Mouse (Mus musculus): Measurements from ENCODE around the gene Col11a1.

Col11a1 gene

DNA sequence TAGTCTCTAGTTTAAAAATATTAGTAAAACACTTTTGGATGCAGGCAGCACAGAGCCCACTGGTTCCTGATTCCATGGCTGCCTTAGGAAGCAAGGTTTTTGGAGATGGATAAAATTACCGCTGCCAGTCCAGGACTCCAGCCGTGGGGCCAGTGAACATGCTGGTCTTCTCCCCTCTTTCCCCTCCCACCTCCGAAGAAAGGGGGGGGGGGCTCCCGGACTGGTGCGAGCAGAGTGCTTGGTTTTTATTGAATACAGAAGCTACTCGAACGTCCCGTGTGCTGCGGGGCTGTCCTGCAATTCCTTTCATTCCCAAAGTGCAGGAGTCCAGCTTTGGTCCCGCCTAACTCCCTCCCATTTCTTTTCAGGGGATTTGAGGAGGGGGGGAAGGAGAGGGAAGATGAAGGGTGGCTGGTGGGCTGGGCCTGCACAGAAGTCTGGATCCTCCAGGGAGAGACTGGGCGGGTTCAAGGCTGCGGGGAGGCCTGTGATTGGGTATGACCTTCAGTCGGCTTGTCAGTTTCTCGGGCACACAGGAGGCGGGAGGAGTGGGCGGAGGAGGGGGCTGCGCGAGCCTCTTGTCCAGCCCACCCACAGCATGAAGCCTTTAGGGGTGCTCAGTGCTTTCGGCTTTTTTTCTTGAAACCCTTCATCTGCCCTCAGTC lies at the start of gene Col11a1:
TSS of gene Col11a1 (plus strand) at position 570 of the 665 bp plus-strand sequence.
- no peak for DNase-seq (ENCODE audit: low spot score)

DNA sequence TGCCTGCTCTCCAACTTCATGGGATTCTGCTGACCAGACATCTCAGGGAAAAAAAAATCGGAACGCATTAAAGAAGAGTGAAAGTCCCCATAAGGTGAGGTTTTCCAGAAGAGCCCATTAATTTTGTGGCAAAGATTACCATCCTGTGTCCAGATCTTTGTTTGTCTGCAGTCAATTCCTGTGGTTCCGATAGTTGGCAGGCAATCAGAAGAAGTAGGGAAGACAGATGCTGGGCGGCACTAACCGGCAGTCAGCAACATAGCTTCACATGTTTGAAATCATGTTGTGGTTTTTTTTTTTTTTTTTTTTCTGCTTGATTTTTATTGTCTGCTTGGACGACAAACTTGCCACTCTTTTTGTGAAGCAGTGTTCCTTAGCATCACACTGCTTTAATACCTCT lies 39.4 kb upstream of the Col11a1 start:
- no peak for DNase-seq (ENCODE audit: low spot score)

DNA sequence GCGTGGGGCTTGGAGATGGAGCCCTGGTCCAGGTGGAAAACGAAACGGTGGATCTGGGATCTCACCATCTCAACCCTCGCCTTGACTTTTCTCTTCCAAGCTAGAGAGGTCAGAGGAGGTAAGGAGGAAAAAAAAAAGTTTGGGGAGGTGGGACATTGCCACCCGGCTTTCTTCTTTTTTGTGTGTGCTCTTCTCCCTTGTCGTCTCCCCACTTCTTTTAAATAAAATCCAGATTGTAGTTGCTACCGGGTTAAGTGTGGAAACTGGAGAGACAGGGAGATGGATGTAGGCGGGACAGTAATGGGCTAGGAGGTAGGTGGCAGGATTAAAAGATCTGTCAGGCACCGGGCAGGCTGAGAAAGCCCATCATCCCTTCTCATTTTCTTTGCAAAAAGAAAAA lies 546 bp downstream of the Col11a1 start:
- DNase-seq (ENCODE audit: low spot score) = no peak

DNA sequence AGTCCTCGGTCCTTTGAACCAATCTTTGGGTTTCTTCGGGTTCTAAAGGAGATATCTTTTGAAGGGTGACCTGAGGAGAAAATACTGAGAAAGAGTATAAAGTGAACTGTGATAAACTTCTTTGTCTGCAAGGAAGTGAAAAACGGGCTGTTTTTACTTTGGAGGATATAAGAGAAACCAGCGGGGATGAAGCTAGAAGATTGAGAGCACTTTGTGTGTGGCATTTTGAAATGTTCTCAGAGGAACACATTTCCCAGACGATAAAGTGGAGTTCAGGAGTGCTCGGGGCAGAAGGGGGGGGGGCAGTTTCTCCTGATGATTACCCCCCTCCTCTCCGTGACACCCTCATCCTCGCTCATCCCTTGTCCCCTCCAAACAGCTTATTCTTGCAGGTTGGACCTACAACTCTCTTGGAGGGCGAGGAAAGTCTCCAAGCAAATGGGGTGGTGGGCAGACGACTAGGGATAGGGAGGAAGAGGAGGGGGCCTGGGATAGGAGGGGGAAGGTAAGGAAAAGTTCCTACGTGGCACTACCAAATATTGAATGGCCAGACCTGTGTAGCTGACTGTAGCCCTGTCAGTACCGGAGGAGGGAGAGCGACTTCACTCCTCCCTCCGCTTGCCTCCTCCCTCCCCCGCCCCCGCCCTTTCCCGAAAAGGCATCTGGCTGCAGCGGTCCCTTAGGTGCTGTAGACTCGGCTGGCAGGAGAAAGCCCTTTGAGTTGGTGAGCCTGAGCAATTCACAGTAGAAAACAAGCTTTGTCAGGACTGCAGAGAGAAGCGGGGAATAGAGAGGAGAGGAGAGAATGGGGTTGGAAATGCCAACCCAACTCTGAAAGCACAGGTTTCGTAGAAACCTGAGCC lies 1.2 kb downstream of the Col11a1 start:
- DNase-seq (ENCODE audit: low spot score) = no peak

DNA sequence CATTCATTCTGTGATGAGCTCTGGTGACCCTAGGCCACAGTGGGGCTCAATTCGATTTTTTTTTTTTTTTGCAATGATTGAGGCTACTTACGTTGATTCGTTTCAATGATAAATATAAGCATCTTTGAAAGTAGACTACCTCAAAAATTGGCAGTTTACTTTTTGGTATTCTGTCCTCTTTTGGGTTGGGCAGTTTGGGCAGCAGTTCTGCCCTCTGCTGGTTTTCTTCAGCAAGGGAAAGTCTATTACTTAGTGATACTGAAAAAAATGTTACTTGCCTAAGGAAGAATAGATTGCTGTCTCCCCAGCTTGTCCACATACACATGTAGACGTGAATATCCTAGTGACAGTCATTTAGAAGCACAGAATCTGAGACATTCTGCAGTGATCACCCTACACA lies 2.0 kb downstream of the Col11a1 start:
- DNase-seq (ENCODE audit: low spot score) = no peak

DNA sequence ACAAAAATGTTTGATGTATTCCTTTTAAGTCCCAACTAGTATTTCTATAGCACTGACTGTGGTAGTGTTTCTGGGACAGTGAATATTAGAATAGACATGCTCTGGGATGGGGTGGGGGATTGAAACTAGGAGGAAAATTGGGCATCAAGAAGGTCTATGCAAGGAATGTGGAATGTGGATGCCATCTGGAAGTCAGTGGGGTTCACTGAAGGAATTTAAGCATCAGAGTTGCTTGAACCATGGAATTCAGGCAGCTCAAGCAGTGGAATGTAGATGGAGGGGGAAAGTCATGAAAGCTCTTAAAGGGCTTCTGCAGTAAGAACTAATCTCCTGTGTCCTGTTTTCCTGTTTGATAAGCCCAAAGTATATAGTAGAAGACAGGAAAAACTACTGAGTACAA lies 22.1 kb downstream of the Col11a1 start:
- no peak for DNase-seq (ENCODE audit: low spot score)

DNA sequence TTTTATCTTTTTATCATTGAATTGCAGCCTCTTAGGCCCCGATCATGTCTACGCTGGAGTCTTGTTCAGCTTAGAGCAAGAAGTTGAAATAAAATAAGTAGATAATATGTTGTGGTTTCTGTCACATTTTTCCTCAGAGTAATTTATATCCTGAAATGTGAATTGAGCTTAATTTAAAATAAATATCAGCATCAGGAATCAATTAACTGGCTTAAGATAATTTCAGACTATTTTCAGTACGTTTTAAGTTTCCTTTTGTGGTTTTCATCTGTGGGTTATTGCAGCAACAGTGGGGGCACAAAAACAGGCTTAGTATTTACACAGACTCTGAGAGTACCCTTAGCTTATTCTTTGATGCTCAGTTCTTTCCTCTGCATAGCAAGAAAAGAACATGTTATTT lies 23.2 kb downstream of the Col11a1 start:
- DNase-seq (ENCODE audit: low spot score) = no peak

DNA sequence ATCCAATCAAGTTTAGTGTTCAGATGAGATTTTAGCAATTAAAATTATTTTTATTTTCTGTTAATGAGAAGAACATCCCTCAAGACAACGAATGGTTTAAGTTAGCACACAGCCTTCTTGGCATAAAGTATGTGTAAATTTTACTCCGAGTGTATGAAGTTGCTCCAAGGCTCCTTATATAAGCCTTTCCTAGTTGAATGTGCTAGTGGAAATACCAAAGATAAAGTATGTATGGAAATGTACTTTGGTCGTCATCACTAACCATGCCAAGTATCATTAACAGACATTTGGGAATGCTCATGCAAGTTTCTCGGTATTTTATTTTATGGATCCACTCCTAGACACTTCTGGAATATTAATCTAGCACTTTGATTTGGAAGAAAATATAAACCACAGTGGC lies 34.8 kb downstream of the Col11a1 start:
- DNase-seq (ENCODE audit: low spot score) = no peak

DNA sequence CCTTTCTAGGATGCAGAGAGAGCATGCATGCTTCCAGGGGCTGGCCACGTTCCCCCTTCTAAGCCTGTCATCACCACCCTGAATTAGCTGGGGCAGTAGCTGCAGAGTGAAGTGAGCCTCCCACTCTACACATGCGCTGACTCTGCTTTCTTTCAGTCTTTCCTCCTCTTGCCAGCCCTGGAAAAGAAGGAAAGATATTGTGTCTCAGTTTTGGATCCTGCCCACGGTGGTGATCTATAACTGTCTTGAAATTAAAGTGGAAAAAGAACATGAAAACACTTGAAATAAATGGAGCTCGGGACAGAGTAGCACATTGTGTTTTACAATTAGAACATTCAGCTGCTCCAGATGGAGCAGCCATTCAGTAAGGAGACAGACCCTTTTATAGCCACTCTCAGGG lies 35.2 kb downstream of the Col11a1 start:
- DNase-seq (ENCODE audit: low spot score) = no peak

DNA sequence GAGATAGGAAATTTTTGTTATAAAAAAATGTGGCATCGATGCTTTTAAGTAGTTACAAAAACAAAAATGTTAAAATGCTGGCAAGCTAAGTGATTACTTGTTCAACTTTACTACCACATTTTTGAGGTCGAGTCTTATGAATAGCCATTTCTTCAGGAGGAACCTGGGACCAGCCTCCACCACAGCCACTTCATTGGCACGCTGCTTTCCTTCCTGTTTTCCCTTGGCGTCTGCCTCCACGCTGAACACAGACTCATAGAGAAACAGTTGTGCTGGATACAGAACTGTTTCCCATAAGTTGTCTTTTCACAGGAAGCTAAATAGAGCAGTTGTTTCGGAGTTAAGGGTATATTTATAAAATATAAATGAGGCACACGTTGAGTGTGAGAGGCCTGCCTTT lies 69.0 kb downstream of the Col11a1 start:
- DNase-seq (ENCODE audit: low spot score) = no peak

DNA sequence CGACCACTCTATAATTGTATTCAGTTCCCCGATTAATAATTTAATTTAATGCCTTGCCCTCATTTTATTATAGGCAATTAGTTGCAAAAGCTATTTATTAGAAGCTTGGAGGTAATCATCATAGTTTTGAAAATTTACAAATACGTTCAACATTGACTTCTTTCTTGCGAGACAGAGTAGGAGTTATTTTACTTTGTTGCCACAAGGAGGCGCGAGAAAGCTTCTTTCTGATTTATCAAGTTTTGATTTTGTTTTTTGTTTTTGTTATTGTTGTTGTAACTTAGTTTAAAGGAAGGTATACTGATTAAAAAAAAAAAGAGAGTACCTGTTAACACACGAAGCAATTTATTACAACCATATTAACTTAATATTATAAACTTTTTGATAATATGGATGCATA lies 76.8 kb downstream of the Col11a1 start:
- DNase-seq (ENCODE audit: low spot score) = no peak

DNA sequence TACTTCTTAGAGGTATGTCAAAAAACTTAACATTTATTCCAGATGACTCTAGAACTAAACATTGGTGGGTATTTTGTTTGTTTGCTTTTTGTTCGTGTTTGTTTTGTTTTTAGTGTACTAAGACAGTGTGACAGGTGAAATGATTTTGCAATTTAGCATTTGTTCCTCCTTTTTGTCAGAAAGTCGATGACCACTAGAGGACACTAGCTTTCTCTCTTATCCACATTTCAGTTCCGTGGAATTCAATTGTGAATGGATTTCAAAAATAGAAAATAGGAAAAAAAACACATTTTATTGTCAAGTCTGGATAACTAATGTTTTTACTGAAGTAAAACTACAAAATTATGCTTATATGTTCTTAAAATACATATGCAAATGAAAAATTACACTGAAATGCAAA lies 116.8 kb downstream of the Col11a1 start:
- DNase-seq (ENCODE audit: low spot score) = peak; percentile 3

DNA sequence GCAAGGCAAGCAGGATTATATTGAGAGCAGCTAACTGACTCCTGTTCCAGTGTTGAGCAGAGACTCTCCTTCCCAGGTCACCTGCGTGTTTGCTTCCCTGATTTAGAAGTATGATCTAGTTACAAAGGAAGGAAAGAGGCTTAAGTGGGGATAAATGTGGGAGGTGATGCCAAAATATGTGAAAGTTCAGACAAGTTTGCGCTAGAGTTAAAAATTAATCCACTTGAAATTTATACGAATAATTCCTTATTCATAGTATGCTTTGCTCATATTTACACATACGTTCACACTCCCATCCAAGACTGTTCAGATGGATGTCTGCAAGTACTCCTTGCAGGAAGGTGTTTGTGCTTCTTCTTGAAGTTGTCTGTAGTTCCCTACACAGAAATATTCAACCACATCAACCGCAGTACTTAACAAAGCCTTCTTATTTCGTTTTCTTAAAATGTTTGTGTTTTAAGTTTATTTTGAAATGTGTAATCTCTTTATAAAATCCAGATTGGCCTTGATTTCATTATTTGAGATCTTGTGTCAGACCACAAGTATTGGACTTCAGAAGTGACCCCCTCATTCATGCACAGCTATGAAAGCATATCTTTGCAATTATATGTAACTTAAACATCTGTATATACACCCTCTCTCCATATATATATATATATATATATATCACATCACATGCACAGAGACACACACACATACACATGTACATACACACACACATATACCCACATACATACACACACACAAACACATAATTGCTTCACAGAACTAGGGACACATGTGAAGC lies 167.8 kb downstream of the Col11a1 start:
- no peak for DNase-seq (ENCODE audit: low spot score)

DNA sequence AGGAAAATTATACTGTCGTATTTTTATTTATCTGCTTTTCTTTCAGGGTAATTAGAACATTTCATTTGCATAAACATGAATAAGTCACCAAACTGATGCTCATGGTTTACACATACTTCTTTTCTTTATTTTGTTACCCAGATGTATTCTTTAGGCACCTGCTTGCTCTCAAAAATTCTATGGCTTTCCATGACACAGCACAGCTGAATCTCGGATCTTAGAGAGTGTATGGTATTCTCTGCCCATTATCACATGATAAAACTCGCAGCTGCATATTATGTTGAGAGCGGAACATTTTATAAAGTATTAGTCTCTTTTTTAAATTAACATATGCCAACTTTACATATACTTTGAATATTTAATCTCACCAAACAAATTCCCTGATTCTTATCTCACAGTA lies 181.9 kb downstream of the Col11a1 start:
- no peak for DNase-seq (ENCODE audit: low spot score)

DNA sequence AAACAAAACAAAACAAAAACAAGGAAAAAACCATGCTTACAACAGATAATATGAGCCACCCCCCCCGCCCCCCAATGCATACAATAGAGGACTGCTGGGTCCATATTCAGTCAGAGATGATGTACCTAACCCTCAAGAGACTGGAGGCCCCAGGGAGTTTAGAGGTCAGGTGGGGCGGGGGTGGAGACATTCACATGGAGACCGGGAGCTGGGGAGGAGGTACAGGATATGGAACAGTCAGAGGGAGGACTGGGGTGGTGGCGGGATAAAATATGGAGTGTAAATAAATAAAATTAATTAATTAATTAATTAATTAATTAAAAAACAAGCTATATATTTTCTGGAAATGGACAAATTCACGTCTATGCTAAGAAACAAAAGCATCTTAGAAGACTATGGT lies 185.8 kb downstream of the Col11a1 start:
- DNase-seq (ENCODE audit: low spot score) = no peak

DNA sequence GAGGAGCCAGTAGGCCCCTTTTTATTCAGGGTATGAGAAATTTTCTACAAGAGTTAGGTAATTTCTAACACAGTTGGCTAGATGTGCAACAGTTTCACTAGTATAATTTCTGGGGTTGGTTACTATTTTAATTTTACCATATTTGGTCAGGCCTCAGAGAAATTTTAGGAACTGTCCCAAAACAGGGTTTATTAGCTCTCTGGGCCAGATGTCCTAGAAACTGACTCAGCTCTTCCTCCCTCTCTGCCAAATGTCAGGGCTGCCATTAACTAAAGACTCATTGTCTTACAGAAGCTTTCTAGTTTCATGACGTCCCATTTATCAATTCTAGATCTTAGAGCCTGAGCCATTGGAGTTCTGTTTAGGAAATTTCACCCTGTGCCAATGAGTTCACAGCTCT lies 199.2 kb downstream of the Col11a1 start:
- DNase-seq (ENCODE audit: low spot score) = peak; percentile 5
